Mouse (Mus musculus): ENCODE results near the gene Rab27a. TPM values are rescaled to one million over a fixed set of nuclear protein-coding genes. Genes with fewer than 3 reads are reported as not detected.

The Rab27a gene
- total and polyA plus RNA-seq, 2 experiments from 2014 or later, result 1.7 to 4.0 TPM

DNA sequence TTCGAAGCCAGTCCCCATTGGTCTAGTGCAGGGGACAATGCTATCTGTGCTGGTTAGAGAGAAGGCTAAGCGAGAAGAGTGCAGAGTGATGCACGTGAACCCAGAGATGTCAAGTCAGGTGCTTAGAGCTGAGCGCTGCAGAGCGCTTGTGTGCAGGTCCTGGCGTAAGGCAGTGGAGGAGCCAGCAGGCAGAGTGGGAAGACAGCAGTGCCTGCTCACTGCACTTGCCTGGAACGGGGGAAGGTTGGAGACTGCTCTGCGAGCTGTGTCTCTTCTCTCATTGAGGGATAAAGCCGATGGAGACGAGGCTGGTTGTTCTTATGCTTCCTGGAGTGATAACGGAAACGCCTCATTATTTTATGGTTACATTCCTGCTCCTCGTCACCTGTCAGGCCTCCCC lies 29.9 kb upstream of the Rab27a start:
- Histone ChIP-seq H3K4me3 (ENCODE audit: low read depth, low read length) (no peak overlapping the region), H3K27me3 (ENCODE audit: control insufficient read depth, insufficient read depth, low read length) (no peaks in the 10 kb centered on the region), H3K27ac (ENCODE audit: low read depth) (no peak overlapping the region), H3K9me3 (replicated peaks; ENCODE audit: control insufficient read depth, low read length) (no peaks in the 10 kb centered on the region), H3K9ac (replicated peaks; ENCODE audit: low read depth, low read length) (no peak overlapping the region), H3K36me3 (replicated peaks; ENCODE audit: control insufficient read depth, insufficient read depth, low read length) (peaks cover 85% of the 10 kb centered on the region), H3K4me1 (ENCODE audit: control insufficient read depth, insufficient read depth) (no peaks in the 10 kb centered on the region), H3K4me2 (ENCODE audit: low read depth, low read length) (no peak overlapping the region)
- no peak for TF ChIP-seq CTCF (IDR thresholded peaks at IDR 0.05; ENCODE audit: low read depth)
- TF ChIP-seq EP300 (IDR thresholded peaks at IDR 0.05; ENCODE audit: low read depth), result no peak
- DNase-seq (ENCODE audit: low spot score) (no peak), ATAC-seq (ENCODE audit: insufficient read depth, low read depth) (no peak)
- 60% methylated on average over 13 of the region's 13 CpGs for WGBS

- ATAC-seq (ENCODE audit: insufficient read depth, low read depth) (no peak), DNase-seq (ENCODE audit: low spot score) (no peak)
- H3K4me1 ChIP-seq (ENCODE audit: control insufficient read depth, insufficient read depth), result no peaks in the 10 kb centered on the region
- H3K27ac ChIP-seq (ENCODE audit: low read depth), result no peak overlapping the region
- no peak overlapping the region for H3K4me2 ChIP-seq (ENCODE audit: low read depth, low read length)
- WGBS, result 71% methylated on average over 10 of the region's 10 CpGs
- TF ChIP-seq EP300 (IDR thresholded peaks at IDR 0.05; ENCODE audit: low read depth), result no peak
- TF ChIP-seq CTCF (IDR thresholded peaks at IDR 0.05; ENCODE audit: low read depth), result no peak
- peaks cover 59% of the 10 kb centered on the region for H3K36me3 ChIP-seq (replicated peaks; ENCODE audit: control insufficient read depth, insufficient read depth, low read length)
- no peaks in the 10 kb centered on the region for H3K9me3 ChIP-seq (replicated peaks; ENCODE audit: control insufficient read depth, low read length)
- H3K9ac ChIP-seq (replicated peaks; ENCODE audit: low read depth, low read length), result no peak overlapping the region
- no peak overlapping the region for H3K4me3 ChIP-seq (ENCODE audit: low read depth, low read length)
- no peaks in the 10 kb centered on the region for H3K27me3 ChIP-seq (ENCODE audit: control insufficient read depth, insufficient read depth, low read length)
These were observed 24.8 kb upstream of the Rab27a start for GRCm38 (mm10) chr9:73019841-73020240.

GRCm38 (mm10) chr9:73020566-73021097 lies 24.0 kb upstream of the Rab27a start:
- DNase-seq (ENCODE audit: low spot score) (no peak), ATAC-seq (ENCODE audit: insufficient read depth, low read depth) (no peak)
- Histone ChIP-seq H3K4me3 (ENCODE audit: low read depth, low read length) (no peak overlapping the region), H3K4me2 (ENCODE audit: low read depth, low read length) (no peak overlapping the region), H3K4me1 (ENCODE audit: control insufficient read depth, insufficient read depth) (no peaks in the 10 kb centered on the region), H3K27ac (ENCODE audit: low read depth) (no peak overlapping the region), H3K9me3 (replicated peaks; ENCODE audit: control insufficient read depth, low read length) (no peaks in the 10 kb centered on the region), H3K36me3 (replicated peaks; ENCODE audit: control insufficient read depth, insufficient read depth, low read length) (peaks cover 51% of the 10 kb centered on the region), H3K9ac (replicated peaks; ENCODE audit: low read depth, low read length) (no peak overlapping the region), H3K27me3 (ENCODE audit: control insufficient read depth, insufficient read depth, low read length) (no peaks in the 10 kb centered on the region)
- TF ChIP-seq EP300 (IDR thresholded peaks at IDR 0.05; ENCODE audit: low read depth), result no peak
- no peak for TF ChIP-seq CTCF (IDR thresholded peaks at IDR 0.05; ENCODE audit: low read depth)
- WGBS, result 88% methylated on average over 5 of the region's 5 CpGs

- peak overlapping the region; percentile 9; the same call in 1 of the 2 replicates for H3K27ac ChIP-seq (ENCODE audit: low read depth)
- DNase-seq (ENCODE audit: low spot score), result peak; percentile 32
- peak; percentile 77 for ATAC-seq (ENCODE audit: insufficient read depth, low read depth)
- H3K4me1 ChIP-seq (ENCODE audit: control insufficient read depth, insufficient read depth), result no peaks in the 10 kb centered on the region
- 0 out of 2 replicates have a peak overlapping the region, but pooled peaks have one; percentile 29 for H3K9ac ChIP-seq (replicated peaks; ENCODE audit: low read depth, low read length)
- H3K4me3 ChIP-seq (ENCODE audit: low read depth, low read length), result no peak overlapping the region; the same call in 1 of the 2 replicates
- H3K4me2 ChIP-seq (ENCODE audit: low read depth, low read length), result peak overlapping the region; percentile 46
- 21% methylated on average over 16 of the region's 17 CpGs for WGBS
- H3K27me3 ChIP-seq (ENCODE audit: control insufficient read depth, insufficient read depth, low read length), result no peaks in the 10 kb centered on the region
- H3K9me3 ChIP-seq (replicated peaks; ENCODE audit: control insufficient read depth, low read length), result no peaks in the 10 kb centered on the region
- TF ChIP-seq EP300 (IDR thresholded peaks at IDR 0.05; ENCODE audit: low read depth), result no peak
- no peak for TF ChIP-seq CTCF (IDR thresholded peaks at IDR 0.05; ENCODE audit: low read depth)
- H3K36me3 ChIP-seq (replicated peaks; ENCODE audit: control insufficient read depth, insufficient read depth, low read length), result peaks cover 28% of the 10 kb centered on the region; the same call in 1 of the 2 replicates
These were observed 18.6 kb upstream of the Rab27a start for GRCm38 (mm10) chr9:73025818-73026636.

DNA sequence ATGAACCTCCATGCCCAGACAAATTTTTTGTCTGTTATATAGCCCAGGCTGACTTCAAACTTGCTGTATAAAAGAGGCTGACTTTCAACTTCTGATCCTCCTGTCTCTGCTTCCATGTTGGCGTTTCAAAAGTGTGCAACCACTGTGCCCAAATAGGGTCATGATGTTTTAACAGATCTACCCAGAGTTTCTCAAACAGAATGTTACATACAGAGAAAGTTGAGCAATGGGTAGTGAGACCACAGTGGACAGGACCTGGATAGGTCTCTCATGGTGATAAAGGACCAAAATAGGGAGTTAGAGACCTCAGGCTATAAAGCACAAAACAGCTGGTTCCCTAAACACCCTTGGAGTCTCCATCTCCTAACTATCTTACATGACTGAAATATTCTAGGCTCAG lies 14.2 kb upstream of the Rab27a start:
- H3K27ac ChIP-seq (ENCODE audit: low read depth), result no peak overlapping the region
- H3K4me2 ChIP-seq (ENCODE audit: low read depth, low read length), result no peak overlapping the region
- H3K36me3 ChIP-seq (replicated peaks; ENCODE audit: control insufficient read depth, insufficient read depth, low read length), result peaks cover 41% of the 10 kb centered on the region
- TF ChIP-seq CTCF (IDR thresholded peaks at IDR 0.05; ENCODE audit: low read depth) (no peak), EP300 (IDR thresholded peaks at IDR 0.05; ENCODE audit: low read depth) (no peak)
- H3K9ac ChIP-seq (replicated peaks; ENCODE audit: low read depth, low read length), result no peak overlapping the region
- no peaks in the 10 kb centered on the region; the same call in 1 of the 2 replicates for H3K9me3 ChIP-seq (replicated peaks; ENCODE audit: control insufficient read depth, low read length)
- DNase-seq (ENCODE audit: low spot score) (no peak), ATAC-seq (ENCODE audit: insufficient read depth, low read depth) (no peak)
- 89% methylated on average over 1 of the region's 1 CpGs for WGBS
- no peaks in the 10 kb centered on the region for H3K4me1 ChIP-seq (ENCODE audit: control insufficient read depth, insufficient read depth)
- H3K4me3 ChIP-seq (ENCODE audit: low read depth, low read length), result no peak overlapping the region
- no peaks in the 10 kb centered on the region for H3K27me3 ChIP-seq (ENCODE audit: control insufficient read depth, insufficient read depth, low read length)

Data from heart, postnatal 0 days (tissue).